Mouse (Mus musculus): Measurements from ENCODE around the gene Rbm33.

DNA sequence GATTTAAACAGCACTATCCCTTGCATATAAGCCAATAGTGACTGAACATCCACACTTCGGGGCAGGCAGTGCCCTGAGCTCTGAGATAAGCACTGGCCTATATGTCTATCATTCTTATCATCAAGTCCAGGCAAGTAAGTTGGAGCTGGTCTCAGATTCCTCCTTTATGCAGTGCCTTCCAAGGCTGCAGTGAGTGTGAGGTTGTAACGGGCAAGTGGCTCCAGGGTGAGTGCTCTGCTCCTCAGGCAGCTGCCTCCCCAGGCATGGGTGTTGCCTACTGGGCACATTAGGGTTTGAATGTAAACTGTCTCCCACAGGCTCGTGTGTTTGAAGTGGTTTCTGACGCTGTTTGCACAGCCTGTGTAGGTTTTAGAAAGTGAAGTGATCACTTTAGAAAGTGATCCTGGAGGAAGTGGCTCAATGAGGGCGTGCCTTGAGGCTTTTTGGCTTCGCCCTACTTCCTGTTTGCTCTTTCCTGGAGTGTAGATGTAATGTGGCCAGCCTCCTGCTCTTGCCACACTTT, 47.4 kb upstream of the Rbm33 start:
- TF ChIP-seq POLR2A (IDR thresholded peaks at IDR 0.05; ENCODE audit: extremely low read depth, insufficient read depth, low read length) (no peak), CTCF (IDR thresholded peaks at IDR 0.05; ENCODE audit: low read depth, low read length) (no peak)

All from liver, adult 2 months (tissue).